Mouse (Mus musculus): ENCODE measurements around the gene 0610012G03Rik. TPM values are rescaled to one million over a fixed set of nuclear protein-coding genes. Genes with fewer than 3 reads are reported as not detected.

0610012G03Rik gene
- total RNA-seq, 2 experiments from 2014 or later: 37.6 to 42.1 TPM

GRCm38 (mm10) chr16:31926547-31927182, 21.6 kb downstream of the 0610012G03Rik start:
- no peak for TF ChIP-seq CTCF (conservative IDR thresholded peaks at IDR 0.05)
- H3K4me3 ChIP-seq: no peak overlapping the region
- no peak for DNase-seq (ENCODE audit: low spot score in 2 of 2)

GRCm38 (mm10) chr16:31926091-31926490, 22.2 kb downstream of the 0610012G03Rik start:
- no peak for DNase-seq (ENCODE audit: low spot score in 2 of 2)
- no peak overlapping the region for H3K27ac ChIP-seq
- no peak overlapping the region for H3K4me3 ChIP-seq
- TF ChIP-seq CTCF (conservative IDR thresholded peaks at IDR 0.05): no peak

More at GRCm38 (mm10) chr16:31926547-31927182, 21.6 kb downstream of the 0610012G03Rik start:
- no peak overlapping the region for H3K27ac ChIP-seq

GRCm38 (mm10) chr16:31924368-31924767, 23.9 kb downstream of the 0610012G03Rik start:
- DNase-seq (ENCODE audit: low spot score in 2 of 2): no peak
- TF ChIP-seq CTCF (conservative IDR thresholded peaks at IDR 0.05): no peak
- H3K27ac ChIP-seq: no peak overlapping the region
- H3K4me3 ChIP-seq: no peak overlapping the region

- peak overlapping the region; percentile 62; the same call in 1 of the 2 replicates for H3K27ac ChIP-seq
- TF ChIP-seq CTCF (conservative IDR thresholded peaks at IDR 0.05): peak; percentile 97
- DNase-seq (ENCODE audit: low spot score in 2 of 2): peak; percentile 87 to 90
These were observed 30.0 kb downstream of the 0610012G03Rik start for GRCm38 (mm10) chr16:31918248-31918724.

GRCm38 (mm10) chr16:31917776-31918175, 30.5 kb downstream of the 0610012G03Rik start:
- Histone ChIP-seq H3K27ac (peak overlapping the region; percentile 62; the same call in 1 of the 2 replicates), H3K4me3 (no peak overlapping the region)
- no peak for DNase-seq (ENCODE audit: low spot score in 2 of 2)
- no peak for TF ChIP-seq CTCF (conservative IDR thresholded peaks at IDR 0.05)

More at GRCm38 (mm10) chr16:31918248-31918724, 30.0 kb downstream of the 0610012G03Rik start:
- no peak overlapping the region for H3K4me3 ChIP-seq

GRCm38 (mm10) chr16:31910281-31910847, 37.9 kb downstream of the 0610012G03Rik start:
- Histone ChIP-seq H3K4me3 (no peak overlapping the region), H3K27ac (no peak overlapping the region)
- TF ChIP-seq CTCF (conservative IDR thresholded peaks at IDR 0.05): no peak
- DNase-seq (ENCODE audit: low spot score in 2 of 2): no peak

GRCm38 (mm10) chr16:31908959-31909358, 39.3 kb downstream of the 0610012G03Rik start:
- no peak for TF ChIP-seq CTCF (conservative IDR thresholded peaks at IDR 0.05)
- no peak for DNase-seq (ENCODE audit: low spot score in 2 of 2)
- peak overlapping the region; percentile 59 for H3K27ac ChIP-seq
- peak overlapping the region; percentile 44 for H3K4me3 ChIP-seq

- TF ChIP-seq CTCF (conservative IDR thresholded peaks at IDR 0.05): no peak
- Histone ChIP-seq H3K4me3 (no peak overlapping the region), H3K27ac (no peak overlapping the region)
- DNase-seq (ENCODE audit: low spot score in 2 of 2): no peak
These were observed 41.4 kb downstream of the 0610012G03Rik start for GRCm38 (mm10) chr16:31906896-31907295.

GRCm38 (mm10) chr16:31905891-31906825, 42.1 kb downstream of the 0610012G03Rik start:
- TF ChIP-seq CTCF (conservative IDR thresholded peaks at IDR 0.05): no peak
- Histone ChIP-seq H3K27ac (peak overlapping the region; percentile 53; the same call in 1 of the 2 replicates), H3K4me3 (no peak overlapping the region)
- no peak for DNase-seq (ENCODE audit: low spot score in 2 of 2)

GRCm38 (mm10) chr16:31905331-31905730, 43.0 kb downstream of the 0610012G03Rik start:
- Histone ChIP-seq H3K4me3 (no peak overlapping the region), H3K27ac (peak overlapping the region; percentile 53; the same call in 1 of the 2 replicates)
- no peak for DNase-seq (ENCODE audit: low spot score in 2 of 2)
- TF ChIP-seq CTCF (conservative IDR thresholded peaks at IDR 0.05): peak; percentile 69

GRCm38 (mm10) chr16:31903239-31903638, 45.1 kb downstream of the 0610012G03Rik start:
- no peak for TF ChIP-seq CTCF (conservative IDR thresholded peaks at IDR 0.05)
- Histone ChIP-seq H3K4me3 (no peak overlapping the region), H3K27ac (no peak overlapping the region)
- peak in 1 of 2 experiments; percentile 20 for DNase-seq (ENCODE audit: low spot score in 2 of 2)

- no peak for DNase-seq (ENCODE audit: low spot score in 2 of 2)
- Histone ChIP-seq H3K27ac (no peak overlapping the region), H3K4me3 (no peak overlapping the region)
- TF ChIP-seq CTCF (conservative IDR thresholded peaks at IDR 0.05): no peak
These were observed 46.4 kb downstream of the 0610012G03Rik start for GRCm38 (mm10) chr16:31901886-31902285.
